Mouse (Mus musculus) heart, embryonic 13.5 days (tissue): ENCODE results near the gene Olfr3. TPM values are rescaled to one million over a fixed set of nuclear protein-coding genes. Genes with fewer than 3 reads are reported as not detected.

Experiments used
- ATAC-seq: fragments of 200-750 bp; cut with Nextera tagmentation; 2 replicates; pipeline ENCODE4 v1.8.0; 2017; ENCODE audit warnings: moderate TSS enrichment; ENCODE audit not compliant: insufficient number of reproducible peaks, low FRiP score, low TSS enrichment; ENCODE audit errors: extremely low read depth
- H3K27ac ChIP-seq: fragments of 300-500 bp; sonication (generic); replicated peaks from 2 replicates; pipeline ENCODE4 v1.5.1; 2015; ENCODE audit warnings: moderate library complexity, mild to moderate bottlenecking, inconsistent platforms
- H3K27me3 ChIP-seq: fragments of 300-500 bp; sonication (generic); replicated peaks from 2 replicates; pipeline ENCODE4 v1.6.1; 2015; ENCODE audit warnings: mild to moderate bottlenecking, inconsistent platforms
- H3K36me3 ChIP-seq: fragments of 300-500 bp; sonication (generic); 2 replicates; pipeline ENCODE4 v1.6.1; 2015; ENCODE audit warnings: mild to moderate bottlenecking, inconsistent platforms
- H3K4me1 ChIP-seq: fragments of 300-500 bp; sonication (generic); 2 replicates; pipeline ENCODE4 v1.6.1; 2015; ENCODE audit warnings: inconsistent platforms
- H3K4me2 ChIP-seq: fragments of 300-500 bp; sonication (generic); 2 replicates; pipeline ENCODE4 v1.6.1; 2015; ENCODE audit warnings: inconsistent platforms, mild to moderate bottlenecking, moderate library complexity
- H3K4me3 ChIP-seq: fragments of 300-500 bp; sonication (generic); 2 replicates; pipeline ENCODE4 v1.5.1; 2015; ENCODE audit warnings: moderate library complexity, mild to moderate bottlenecking, inconsistent platforms
- H3K9ac ChIP-seq: fragments of 300-500 bp; sonication (generic); 2 replicates; pipeline ENCODE4 v1.6.1; 2015; ENCODE audit warnings: inconsistent platforms, mild to moderate bottlenecking, moderate library complexity
- H3K9me3 ChIP-seq: fragments of 300-500 bp; sonication (generic); 2 replicates; pipeline ENCODE4 v1.6.1; 2016; ENCODE audit warnings: inconsistent platforms
- WGBS: fragments of 180-500 bp; shearing (Covaris S2); methylation state at CpG from one replicate; pipeline ENCODE4 v1.1.7; 2015; ENCODE audit warnings: mixed read lengths; 5-methylcytosine and 5-hydroxymethylcytosine counted together
- polyA plus RNA-seq: library from polyadenylated mRNA; unstranded; fragments of >200 nt; fragmentation: Nextera tagmentation; extraction: Ambion mirVana; gene quantifications from 2 replicates; pipeline ENCODE4 v1.2.1, GENCODE M21; 2015

Olfr3 gene
- not detected in 2 replicates for polyA plus RNA-seq

DNA sequence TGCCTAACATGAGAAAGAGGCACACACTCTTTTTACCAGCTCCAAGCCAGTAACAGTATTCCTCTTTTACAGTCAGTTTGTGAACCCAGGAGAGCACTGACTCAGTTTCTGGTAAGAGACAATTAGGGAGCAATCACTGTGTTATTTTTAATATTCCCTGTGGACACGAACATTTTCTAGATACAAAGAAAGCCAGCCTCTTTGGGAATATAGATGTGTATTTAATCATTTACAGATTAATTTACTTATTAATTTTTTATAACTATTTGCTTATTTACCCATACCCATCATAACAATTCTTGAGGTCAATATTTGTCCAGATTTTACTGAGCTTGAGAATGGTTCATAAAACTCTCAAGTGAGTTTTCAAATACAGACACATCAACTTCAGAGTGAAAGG is at the start of gene Olfr3:
Gene Olfr3, minus strand, starts transcription at position 101 of the 400 bp plus-strand sequence.
- Histone ChIP-seq H3K4me2 (no peak within 1 kb of the TSS), H3K9me3 (peaks cover 29% of the 10 kb centered on the region), H3K27ac (no peak within 1 kb of the TSS), H3K4me3 (no peak within 1 kb of the TSS), H3K36me3 (no peaks in the 10 kb centered on the region), H3K4me1 (no peaks in the 10 kb centered on the region), H3K9ac (no peak within 1 kb of the TSS), H3K27me3 (no peaks in the 10 kb centered on the region)
- WGBS, result 53% methylated on average over 1 of the region's 1 CpGs
- ATAC-seq, result no peak

DNA sequence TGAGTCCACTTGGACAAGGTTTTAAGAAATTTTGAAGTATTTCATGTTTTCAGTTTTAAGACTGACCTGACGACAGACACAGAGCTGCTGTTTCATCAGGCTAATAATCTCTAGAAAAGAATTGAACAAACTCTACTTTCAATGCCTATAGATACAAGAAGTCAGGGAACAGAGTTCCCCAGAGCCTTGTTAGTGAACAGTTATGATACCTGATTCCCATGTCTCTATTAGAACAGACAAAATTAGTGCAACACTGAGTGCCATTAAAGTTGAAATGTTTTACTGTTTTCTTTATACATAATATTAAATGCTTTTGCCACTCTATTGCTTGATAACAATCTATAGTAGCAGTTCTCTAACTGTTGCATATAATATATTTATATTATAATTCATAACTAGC is 45.7 kb upstream of the Olfr3 start, which contains the start of gene Olfr351:
Gene Olfr351, minus strand, starts transcription at position 101 of the 400 bp plus-strand sequence.
- H3K9me3 ChIP-seq, result peaks cover 16% of the 10 kb centered on the region
- H3K4me2 ChIP-seq, result no peak within 1 kb of the TSS
- 57% methylated on average over 1 of the region's 1 CpGs for WGBS
- no peak within 1 kb of the TSS for H3K4me3 ChIP-seq
- no peaks in the 10 kb centered on the region for H3K27me3 ChIP-seq
- H3K9ac ChIP-seq, result no peak within 1 kb of the TSS
- H3K36me3 ChIP-seq, result no peaks in the 10 kb centered on the region
- H3K27ac ChIP-seq, result no peak within 1 kb of the TSS
- ATAC-seq, result no peak
- H3K4me1 ChIP-seq, result no peaks in the 10 kb centered on the region

- 74% methylated on average over 1 of the region's 1 CpGs for WGBS
- Histone ChIP-seq H3K9me3 (0 out of 2 replicates have a peak, but pooled peaks cover 26% of the 10 kb centered on the region), H3K36me3 (no peaks in the 10 kb centered on the region), H3K4me1 (no peaks in the 10 kb centered on the region), H3K9ac (no peak within 1 kb of the TSS), H3K27me3 (no peaks in the 10 kb centered on the region), H3K4me2 (no peak within 1 kb of the TSS), H3K4me3 (no peak within 1 kb of the TSS), H3K27ac (no peak within 1 kb of the TSS)
- ATAC-seq, result no peak
Observed at GRCm38 (mm10) chr2:36846010-36846409, 29.2 kb upstream of the Olfr3 start, which contains the start of gene Olfr350. Gene Olfr350, plus strand, starts transcription at chr2:36846310.

- H3K27ac ChIP-seq, result no peak within 1 kb of the TSS
- no peaks in the 10 kb centered on the region for H3K27me3 ChIP-seq
- no peaks in the 10 kb centered on the region for H3K4me1 ChIP-seq
- no peak within 1 kb of the TSS for H3K4me3 ChIP-seq
- 55% methylated on average over 2 of the region's 2 CpGs for WGBS
- H3K9ac ChIP-seq, result no peak within 1 kb of the TSS
- peaks cover 30% of the 10 kb centered on the region for H3K9me3 ChIP-seq
- H3K36me3 ChIP-seq, result no peaks in the 10 kb centered on the region
- no peak for ATAC-seq
- H3K4me2 ChIP-seq, result no peak within 1 kb of the TSS
Observed at GRCm38 (mm10) chr2:36790238-36790637, 26.6 kb downstream of the Olfr3 start, which contains the start of gene Olfr50. Gene Olfr50, plus strand, starts transcription at chr2:36790538.

- WGBS, result 61% methylated on average over 2 of the region's 2 CpGs
- Histone ChIP-seq H3K36me3 (no peaks in the 10 kb centered on the region), H3K9me3 (peaks cover 19% of the 10 kb centered on the region), H3K27ac (no peak within 1 kb of the TSS), H3K4me3 (no peak within 1 kb of the TSS), H3K4me1 (no peaks in the 10 kb centered on the region), H3K27me3 (no peaks in the 10 kb centered on the region), H3K9ac (no peak within 1 kb of the TSS), H3K4me2 (no peak within 1 kb of the TSS)
- ATAC-seq, result no peak
Observed at GRCm38 (mm10) chr2:36783976-36784375, 32.9 kb downstream of the Olfr3 start, which contains the start of gene Olfr348. Gene Olfr348, plus strand, starts transcription at chr2:36784276.

Other genes starting within 250 kb of the Olfr3 start
- gene Olfr345, start 177.0 kb downstream of the Olfr3 start, polyA plus RNA-seq, result not detected in 2 replicates
- not detected in 2 replicates for gene Olfr346, start 131.2 kb downstream of the Olfr3 start, polyA plus RNA-seq
- not detected in 2 replicates for gene Olfr347, start 85.1 kb downstream of the Olfr3 start, polyA plus RNA-seq
- gene Olfr348, start 32.8 kb downstream of the Olfr3 start, polyA plus RNA-seq, result not detected in 2 replicates
- gene Olfr50, start 26.5 kb downstream of the Olfr3 start, polyA plus RNA-seq, result not detected in 2 replicates
- not detected in 2 replicates for gene Olfr350, start 29.3 kb upstream of the Olfr3 start, polyA plus RNA-seq
- not detected in 2 replicates for gene Olfr351, start 45.6 kb upstream of the Olfr3 start, polyA plus RNA-seq
- gene Olfr352, start 51.4 kb upstream of the Olfr3 start, polyA plus RNA-seq, result not detected in 2 replicates
- gene Olfr353, start 75.9 kb upstream of the Olfr3 start, polyA plus RNA-seq, result not detected in 2 replicates
- not detected in 2 replicates for gene Olfr354, start 88.6 kb upstream of the Olfr3 start, polyA plus RNA-seq
- gene Olfr355, start 111.9 kb upstream of the Olfr3 start, polyA plus RNA-seq, result not detected in 2 replicates
- gene Olfr356, start 120.1 kb upstream of the Olfr3 start, polyA plus RNA-seq, result not detected in 2 replicates
- not detected in 2 replicates for gene Olfr357, start 176.8 kb upstream of the Olfr3 start, polyA plus RNA-seq
- gene Olfr358, start 192.3 kb upstream of the Olfr3 start, polyA plus RNA-seq, result not detected in 2 replicates
- not detected in 2 replicates for gene Olfr360, start 248.7 kb upstream of the Olfr3 start, polyA plus RNA-seq